Mouse (Mus musculus) liver, embryonic 14.5 days (tissue): Measurements from ENCODE around the gene Ptpn5. TPM values are rescaled to one million over a fixed set of nuclear protein-coding genes. Genes with fewer than 3 reads are reported as not detected.
A peak's percentile ranks its signal among the peaks of the same experiment; 100 is the strongest.

Experiments used
- ATAC-seq: fragments of 200-750 bp; cut with Nextera tagmentation; 2 replicates; pipeline ENCODE4 v1.8.0; 2017; ENCODE audit warnings: moderate number of reproducible peaks, mild to moderate bottlenecking, moderate library complexity; ENCODE audit not compliant: insufficient read depth
- DNase-seq, 3 experiments: peaks; one replicate each; pipeline ENCODE4 v3.0.0-alpha.2; 2012 to 2013; ENCODE audit warnings: low read depth in 3 of 3, low spot score in 3 of 3
- H3K27ac ChIP-seq: fragments of 300-500 bp; sonication (generic); 2 replicates; pipeline ENCODE4 v1.5.1; 2014; ENCODE audit warnings: moderate library complexity, mild to moderate bottlenecking, control low read depth, inconsistent platforms
- H3K27me3 ChIP-seq: fragments of 300-500 bp; sonication (generic); 2 replicates; pipeline ENCODE4 v1.6.1; 2014; ENCODE audit warnings: mild to moderate bottlenecking, low read length, moderate library complexity; ENCODE audit not compliant: control insufficient read depth, insufficient read depth
- H3K36me3 ChIP-seq: fragments of 300-500 bp; sonication (generic); replicated peaks from 2 replicates; pipeline ENCODE4 v1.6.1; 2014; ENCODE audit warnings: low read depth; ENCODE audit not compliant: control insufficient read depth, insufficient read depth
- H3K4me1 ChIP-seq, 2 experiments: fragments of 200-500 bp in 1 of 2; fragments of 300-500 bp in 1 of 2; sonication (generic) in 1 of 2; replicated peaks; 2 replicates each; pipeline ENCODE4 v1.6.1; 2012 to 2014; ENCODE audit warnings: antibody characterized with exemption in 1 of 2, inconsistent platforms in 1 of 2, low read length in 1 of 2; ENCODE audit not compliant: control insufficient read depth in 2 of 2, insufficient read depth in 2 of 2
- H3K4me2 ChIP-seq: fragments of 300-500 bp; sonication (generic); 2 replicates; pipeline ENCODE4 v1.6.1; 2014; ENCODE audit warnings: low read depth, mild to moderate bottlenecking, control low read depth, moderate library complexity
- H3K4me3 ChIP-seq, 2 experiments: fragments of 200-500 bp in 1 of 2; fragments of 300-500 bp in 1 of 2; sonication (generic) in 1 of 2; 2 replicates each; pipeline ENCODE4 v1.5.1; 2012 to 2014; ENCODE audit warnings: low read depth in 2 of 2, low read length in 2 of 2, mild to moderate bottlenecking in 2 of 2, control low read depth in 1 of 2, inconsistent platforms in 1 of 2, moderate library complexity in 1 of 2; ENCODE audit not compliant: insufficient read depth in 1 of 2
- H3K9ac ChIP-seq: fragments of 300-500 bp; sonication (generic); replicated peaks from 2 replicates; pipeline ENCODE4 v1.6.1; 2014; ENCODE audit warnings: mild to moderate bottlenecking, control low read depth, moderate library complexity
- H3K9me3 ChIP-seq: fragments of 300-500 bp; sonication (generic); 2 replicates; pipeline ENCODE4 v1.6.1; 2016; ENCODE audit warnings: low read length, mixed read lengths; ENCODE audit not compliant: control insufficient read depth
- CTCF ChIP-seq: IDR thresholded peaks from 2 replicates; pipeline ENCODE4 v1.5.1; 2016; ENCODE audit warnings: antibody characterized with exemption, low read depth, control low read depth
- EP300 ChIP-seq: IDR thresholded peaks from 2 replicates; pipeline ENCODE4 v1.6.1; 2016; ENCODE audit warnings: antibody characterized with exemption, low read depth
- WGBS: fragments of 180-500 bp; shearing (Covaris S2); extraction: QIAGEN DNeasy Blood & Tissue Kit; methylation state at CpG from one replicate; pipeline ENCODE4 v1.1.7; 2014; ENCODE audit not compliant: insufficient replicate concordance; 5-methylcytosine and 5-hydroxymethylcytosine counted together
- polyA plus RNA-seq, 2 experiments: library from polyadenylated mRNA; depleted of rRNA in 1 of 2; stranded (reverse) in 1 of 2; unstranded in 1 of 2; fragments of >200 nt; fragmentation: Nextera tagmentation in 1 of 2; extraction: Ambion mirVana in 1 of 2; gene quantifications; 2 replicates each; pipeline versions ENCODE4 v1.2.1 to v1.2.3; 2012 to 2014

Ptpn5 gene
- polyA plus RNA-seq, 2 experiments = not detected

GRCm38 (mm10) chr7:47146034-47146812 is 12.7 kb upstream of the Ptpn5 start:
- H3K27ac ChIP-seq = no peak overlapping the region
- DNase-seq = peak in 1 of 3 experiments; percentile 4

GRCm38 (mm10) chr7:47144299-47144698 is 10.8 kb upstream of the Ptpn5 start:
- H3K9ac ChIP-seq = no peak overlapping the region
- H3K9me3 ChIP-seq = no peaks in the 10 kb centered on the region
- H3K27ac ChIP-seq = no peak overlapping the region
- no peaks in the 10 kb centered on the region for H3K27me3 ChIP-seq
- no peak for TF ChIP-seq CTCF
- no peak for TF ChIP-seq EP300
- H3K4me1 ChIP-seq = no peaks in the 10 kb centered on the region
- WGBS = 33% methylated on average over 6 of the region's 6 CpGs
- DNase-seq = no peak
- H3K36me3 ChIP-seq = no peaks in the 10 kb centered on the region
- H3K4me3 ChIP-seq = no peak overlapping the region
- ATAC-seq = no peak
- no peak overlapping the region for H3K4me2 ChIP-seq

More at GRCm38 (mm10) chr7:47146034-47146812, 12.7 kb upstream of the Ptpn5 start:
- WGBS = 20% methylated on average over 12 of the region's 12 CpGs
- no peaks in the 10 kb centered on the region for H3K4me1 ChIP-seq
- H3K4me3 ChIP-seq = no peak overlapping the region
- H3K4me2 ChIP-seq = no peak overlapping the region
- no peak for ATAC-seq
- H3K9ac ChIP-seq = no peak overlapping the region
- H3K27me3 ChIP-seq = no peaks in the 10 kb centered on the region
- H3K36me3 ChIP-seq = no peaks in the 10 kb centered on the region
- TF ChIP-seq CTCF = peak; percentile 37
- TF ChIP-seq EP300 = no peak
- no peaks in the 10 kb centered on the region for H3K9me3 ChIP-seq

- Histone ChIP-seq H3K27ac (no peak overlapping the region), H3K27me3 (no peaks in the 10 kb centered on the region), H3K4me3 (no peak overlapping the region), H3K36me3 (no peaks in the 10 kb centered on the region), H3K4me1 (no peaks in the 10 kb centered on the region), H3K4me2 (no peak overlapping the region), H3K9ac (no peak overlapping the region), H3K9me3 (no peaks in the 10 kb centered on the region)
- TF ChIP-seq EP300 = no peak
- no peak for TF ChIP-seq CTCF
- DNase-seq (no peak), ATAC-seq (no peak)
- WGBS = 53% methylated on average over 8 of the region's 8 CpGs
Observed at GRCm38 (mm10) chr7:47139823-47140325, 6.4 kb upstream of the Ptpn5 start.

- TF ChIP-seq CTCF (no peak), EP300 (no peak)
- peaks cover 39% of the 10 kb centered on the region for H3K27me3 ChIP-seq
- WGBS = 38% methylated on average over 5 of the region's 5 CpGs
Observed at GRCm38 (mm10) chr7:47134570-47134969, 1.1 kb upstream of the Ptpn5 start.

GRCm38 (mm10) chr7:47132931-47133260 is 588 bp downstream of the Ptpn5 start:
- ATAC-seq (no peak), DNase-seq (no peak)
- Histone ChIP-seq H3K36me3 (no peaks in the 10 kb centered on the region), H3K4me1 (no peaks in the 10 kb centered on the region), H3K9me3 (no peaks in the 10 kb centered on the region), H3K27me3 (peaks cover 39% of the 10 kb centered on the region), H3K27ac (no peak overlapping the region), H3K4me2 (peak overlapping the region; percentile 53), H3K9ac (no peak overlapping the region), H3K4me3 (no peak overlapping the region; a peak in 1 of 4 replicates)
- no peak for TF ChIP-seq CTCF
- TF ChIP-seq EP300 = no peak
- WGBS = 2% methylated on average over 10 of the region's 10 CpGs

More at GRCm38 (mm10) chr7:47134570-47134969, 1.1 kb upstream of the Ptpn5 start:
- Histone ChIP-seq H3K9me3 (no peaks in the 10 kb centered on the region), H3K4me3 (no peak overlapping the region), H3K36me3 (no peaks in the 10 kb centered on the region), H3K4me2 (no peak overlapping the region), H3K27ac (no peak overlapping the region), H3K9ac (no peak overlapping the region), H3K4me1 (no peaks in the 10 kb centered on the region)
- DNase-seq (no peak), ATAC-seq (no peak)
